Mouse (Mus musculus) E14TG2a.4 (cell line): Measurements from ENCODE around the gene Slc17a8.

Experiments
- CTCF ChIP-seq: conservative IDR thresholded peaks from 2 replicates; pipeline ENCODE4 v1.5.1; 2014; ENCODE audit warnings: low read length
- POU5F1 ChIP-seq: IDR thresholded peaks from 2 replicates; pipeline ENCODE4 v1.6.1; 2014; ENCODE audit warnings: low read length, borderline replicate concordance

DNA sequence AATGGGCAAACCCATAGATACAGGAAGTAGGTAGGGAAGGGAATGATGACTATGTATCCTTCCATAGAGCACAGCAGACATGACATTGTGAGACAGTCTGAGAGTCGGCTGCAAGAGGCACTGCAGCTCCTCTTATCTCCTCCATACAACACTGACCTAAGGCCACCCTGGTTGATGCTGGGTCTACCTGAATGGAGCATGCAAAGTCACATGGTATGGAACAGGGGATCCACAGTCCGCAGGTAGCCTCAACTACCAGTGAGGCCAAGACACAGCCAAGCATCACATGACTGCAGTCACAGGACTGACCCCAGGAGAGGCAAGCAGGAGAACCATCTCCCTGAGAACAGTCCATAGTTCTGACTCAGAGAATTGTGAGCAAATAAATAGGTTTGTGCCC lies 53.7 kb downstream of the Slc17a8 start:
- TF ChIP-seq CTCF (no peak), POU5F1 (no peak)
